Mouse (Mus musculus) monocyte, adult 5-6 weeks (primary cell): ENCODE data around the gene Hmg20b. TPM values are rescaled to one million over a fixed set of nuclear protein-coding genes. Genes with fewer than 3 reads are reported as not detected.
A peak's percentile ranks its signal among the peaks of the same experiment; 100 is the strongest.

Experiments used
- ATAC-seq: fragments of 153-309, 156-312 bp; replicated peaks from 2 replicates; pipeline ENCODE4 v1.8.0; 2017; ENCODE audit warnings: mild to moderate bottlenecking; ENCODE audit not compliant: low TSS enrichment, insufficient number of reproducible peaks, severe bottlenecking, poor library complexity, low FRiP score
- total RNA-seq: library from RNA; stranded (forward); fragments of 200-1000, 200-491, 200-594 nt; gene quantifications from 3 replicates; pipeline ENCODE4 v1.2.3, GENCODE M21; 2017

The Hmg20b gene
- total RNA-seq = 28.8 to 40.1 TPM (median 38.7 TPM) in 3 replicates

DNA sequence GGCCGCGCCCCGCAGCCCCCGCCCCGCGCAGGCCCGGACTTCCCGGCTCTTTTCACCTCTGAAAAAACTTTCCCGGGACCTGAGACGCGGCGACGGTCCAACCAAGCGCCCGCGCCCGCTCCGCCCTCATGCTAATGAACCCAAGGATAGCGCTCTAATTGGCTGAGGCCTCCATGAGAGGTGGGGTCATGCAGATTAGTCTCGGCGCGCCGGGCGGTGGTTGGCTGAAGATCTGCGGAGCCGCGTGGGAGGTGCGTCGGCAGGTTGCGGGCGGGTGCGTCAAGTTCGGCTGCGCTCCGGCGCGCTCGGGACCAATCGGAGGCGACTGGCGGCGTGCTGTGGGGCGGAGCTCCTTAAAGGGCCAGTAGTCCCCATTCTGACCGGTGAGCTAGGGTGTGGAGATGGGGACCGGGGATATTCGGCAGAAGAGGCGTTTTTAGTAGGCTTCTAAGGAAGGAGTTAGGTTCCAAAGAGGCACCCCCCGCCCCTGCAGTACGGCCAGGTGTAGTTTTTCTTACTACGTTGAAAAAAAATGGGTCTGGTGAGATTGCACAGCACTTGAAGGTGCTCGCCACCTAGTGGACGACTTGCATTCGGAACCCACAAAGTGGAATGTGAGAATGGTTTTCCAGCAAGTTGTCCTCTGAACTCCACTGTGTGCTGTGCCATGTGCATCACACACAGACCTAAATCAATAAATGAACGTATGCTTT, at the start of gene Hmg20b:
Gene Hmg20b, minus strand, starts transcription at position 130 of the 713 bp plus-strand sequence.
- peak; percentile 91 for ATAC-seq

DNA sequence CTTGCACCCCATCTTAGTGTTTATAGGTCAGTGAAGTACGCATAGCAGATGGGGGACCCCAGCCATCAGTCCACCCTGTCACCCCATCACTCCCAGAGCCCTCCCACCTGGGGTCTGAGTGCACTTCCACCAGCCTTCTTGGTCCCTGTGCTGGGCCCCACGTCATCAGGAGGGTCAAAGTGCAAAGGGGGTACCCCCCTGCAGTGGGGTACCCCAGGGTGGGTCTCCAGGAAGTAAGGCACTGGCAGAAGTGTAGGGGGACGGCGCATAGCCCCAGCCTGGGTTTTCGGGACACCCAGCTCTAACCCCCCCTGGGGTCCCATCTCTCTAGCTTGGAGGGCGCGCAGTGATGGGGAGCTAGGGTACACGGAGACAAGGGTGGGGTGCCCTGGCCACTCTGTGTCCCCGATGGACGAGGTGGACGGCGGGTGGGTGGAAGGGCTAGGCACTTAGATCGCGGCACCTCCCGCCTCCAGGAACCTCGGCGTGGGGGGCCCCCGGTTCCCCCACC, 49.6 kb upstream of the Hmg20b start:
- no peak for ATAC-seq

DNA sequence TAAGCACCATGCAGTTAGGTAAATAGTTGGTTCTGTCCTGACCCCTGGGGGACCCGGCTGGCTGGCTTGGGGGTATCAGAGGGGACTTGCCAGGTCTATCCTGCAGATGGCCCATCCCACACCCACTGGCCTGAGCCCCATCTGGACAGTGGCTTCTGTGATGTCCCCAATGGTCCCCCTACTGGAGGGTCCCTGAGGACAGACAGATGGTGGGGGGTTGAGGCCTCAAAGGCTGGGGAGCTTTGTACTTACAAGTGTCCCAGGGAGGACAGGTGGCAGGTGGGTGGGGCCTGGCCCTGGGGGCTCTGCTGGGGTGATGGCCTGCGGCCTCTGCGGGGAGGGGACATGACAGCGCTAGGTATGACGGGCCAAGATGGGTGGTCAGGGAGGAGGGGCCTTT, 49.0 kb upstream of the Hmg20b start:
- ATAC-seq = no peak

DNA sequence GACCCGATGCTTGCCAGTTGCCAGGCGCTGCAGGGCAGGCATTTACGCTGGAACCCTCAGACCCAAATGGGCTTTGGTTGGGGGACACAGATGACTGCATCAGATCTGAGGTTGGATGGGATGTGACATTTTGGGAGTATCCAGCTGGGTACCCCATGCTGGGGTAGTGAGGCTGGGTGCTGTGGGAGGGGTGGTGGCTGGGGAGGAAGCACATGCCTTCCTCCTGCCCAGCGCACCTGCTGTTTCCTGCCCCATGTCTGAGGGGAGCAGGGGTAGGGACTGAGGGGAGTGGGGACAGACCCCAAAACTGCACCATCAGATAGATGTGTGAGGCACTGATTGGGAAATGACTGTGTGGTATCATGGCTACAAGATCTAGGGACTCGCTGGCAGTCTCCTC, 46.5 kb upstream of the Hmg20b start:
- ATAC-seq = no peak

DNA sequence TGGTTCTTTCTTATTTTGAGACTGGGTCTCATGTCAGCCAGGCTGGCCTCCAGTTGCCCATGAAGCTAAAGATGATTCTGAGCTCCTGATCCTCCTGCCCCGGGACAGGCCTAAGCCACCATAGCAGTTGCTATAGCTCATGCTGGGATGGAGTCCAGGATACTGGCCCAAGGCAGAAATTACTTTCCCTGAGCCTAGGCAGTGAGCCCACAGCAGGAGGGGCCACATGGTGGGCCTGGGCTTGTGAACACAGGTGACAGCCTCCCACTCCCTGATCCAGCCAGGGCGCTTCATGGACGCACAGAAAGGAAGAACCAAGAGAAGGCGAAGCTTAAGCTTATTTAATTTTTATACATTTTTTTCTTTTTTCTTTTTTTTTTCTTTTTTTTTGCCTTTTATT, 45.6 kb upstream of the Hmg20b start:
- ATAC-seq = no peak

DNA sequence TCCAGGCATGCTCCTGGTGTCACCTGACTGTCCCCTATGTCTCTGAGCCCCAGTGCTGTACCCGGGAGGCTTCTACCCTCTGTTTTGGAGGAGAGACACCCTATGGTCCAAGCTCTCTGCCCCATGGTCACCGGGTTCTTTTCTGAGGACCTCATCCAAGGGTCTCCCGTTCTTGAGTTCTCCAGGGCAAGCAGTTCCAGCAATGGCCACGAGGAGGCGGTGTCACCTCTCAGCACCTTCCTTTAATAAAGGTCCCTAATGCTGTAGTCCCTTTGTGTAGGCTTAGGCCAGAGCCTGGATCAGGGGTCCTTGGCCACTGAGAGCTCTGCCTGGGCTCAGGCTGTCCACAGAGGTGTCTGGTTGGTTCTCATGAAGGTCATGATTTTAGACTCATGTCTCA, 44.8 kb upstream of the Hmg20b start:
- ATAC-seq = peak; percentile 41

DNA sequence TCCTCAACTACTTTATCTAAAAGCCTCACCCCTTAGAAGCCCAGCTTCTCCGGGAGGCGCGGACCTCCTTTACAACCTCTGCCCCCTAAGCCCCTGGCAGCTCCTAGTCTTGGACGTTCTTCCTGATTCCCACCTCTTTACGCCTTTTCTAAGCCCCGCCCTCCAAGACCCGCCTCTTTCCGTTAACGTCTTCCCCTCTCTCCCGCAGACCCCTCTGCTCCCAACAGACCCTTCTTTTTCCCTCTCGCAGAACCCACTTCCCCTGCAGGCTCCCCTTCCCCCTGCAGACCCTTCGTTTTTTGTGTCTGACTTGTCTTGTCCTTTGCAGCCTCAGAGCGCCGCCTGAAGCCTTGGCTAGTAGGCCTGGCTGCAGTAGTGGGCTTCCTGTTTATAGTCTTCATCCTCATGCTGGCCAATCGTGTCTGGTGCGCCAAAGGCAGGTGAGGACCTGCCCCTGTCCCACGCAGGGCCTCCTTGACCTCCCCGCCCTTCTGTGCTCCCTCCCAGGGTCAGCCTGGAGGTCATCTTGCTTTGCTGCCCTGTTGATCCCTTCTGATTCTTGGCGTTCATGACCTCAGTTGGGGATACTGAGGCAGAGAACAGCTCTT, 43.3 kb upstream of the Hmg20b start:
- no peak for ATAC-seq

DNA sequence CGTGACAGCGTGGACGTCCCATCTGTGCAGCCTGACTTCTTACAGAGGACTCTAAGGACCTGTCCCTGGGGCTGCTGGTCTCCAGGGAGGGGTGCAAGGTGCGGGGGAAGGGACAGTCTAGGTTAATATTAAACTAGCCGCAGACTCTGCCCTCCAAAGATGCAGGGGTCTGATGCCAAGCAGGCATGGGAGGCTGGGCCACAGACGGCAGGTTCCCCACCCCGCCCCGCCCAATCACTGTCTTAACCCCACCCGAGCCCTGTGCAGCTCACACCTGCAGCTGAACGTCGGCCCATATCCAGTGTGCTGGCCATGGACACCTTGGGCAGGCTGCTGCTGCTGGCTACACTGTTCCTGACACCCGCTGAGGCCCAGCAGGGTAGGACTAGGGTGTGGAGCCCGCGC, 42.5 kb upstream of the Hmg20b start, which contains the start of gene Smim24:
Gene Smim24, plus strand, starts transcription at position 271 of the 405 bp plus-strand sequence.
- no peak for ATAC-seq

DNA sequence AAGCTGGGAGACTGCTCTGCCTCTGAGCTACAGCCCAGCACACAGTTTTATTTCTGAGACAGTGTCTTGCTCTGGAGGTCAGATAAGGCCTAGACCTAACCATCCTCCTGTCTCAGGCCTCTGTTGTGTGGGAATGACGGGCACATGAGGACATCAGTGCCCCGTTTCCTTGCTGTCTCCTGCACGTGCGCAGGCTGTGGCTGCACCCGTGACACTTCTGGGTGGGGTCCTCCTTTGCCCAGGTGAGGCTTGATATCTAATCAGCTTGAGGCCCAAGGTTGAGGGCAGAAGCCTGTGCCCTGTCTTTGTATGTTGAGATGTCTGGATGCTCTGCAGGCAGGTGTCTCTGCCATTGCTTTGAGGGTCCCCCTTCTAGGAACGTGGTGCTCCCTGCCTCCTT, 42.0 kb upstream of the Hmg20b start:
- no peak for ATAC-seq

DNA sequence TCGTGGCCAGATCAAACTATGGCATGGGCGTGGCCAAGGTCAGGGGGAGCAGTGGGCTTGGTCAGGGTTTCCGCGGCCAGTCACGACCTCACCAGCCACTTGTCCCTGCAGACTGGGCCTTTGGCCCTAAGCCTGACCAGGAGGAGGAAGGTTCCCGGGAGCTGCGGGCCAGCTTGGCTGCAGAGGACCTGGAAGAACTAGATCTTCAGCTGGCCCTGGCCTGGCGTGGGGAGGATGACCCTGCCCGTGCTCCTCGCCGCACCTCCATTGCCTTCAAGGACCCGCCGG, 40.3 kb upstream of the Hmg20b start:
- no peak for ATAC-seq

DNA sequence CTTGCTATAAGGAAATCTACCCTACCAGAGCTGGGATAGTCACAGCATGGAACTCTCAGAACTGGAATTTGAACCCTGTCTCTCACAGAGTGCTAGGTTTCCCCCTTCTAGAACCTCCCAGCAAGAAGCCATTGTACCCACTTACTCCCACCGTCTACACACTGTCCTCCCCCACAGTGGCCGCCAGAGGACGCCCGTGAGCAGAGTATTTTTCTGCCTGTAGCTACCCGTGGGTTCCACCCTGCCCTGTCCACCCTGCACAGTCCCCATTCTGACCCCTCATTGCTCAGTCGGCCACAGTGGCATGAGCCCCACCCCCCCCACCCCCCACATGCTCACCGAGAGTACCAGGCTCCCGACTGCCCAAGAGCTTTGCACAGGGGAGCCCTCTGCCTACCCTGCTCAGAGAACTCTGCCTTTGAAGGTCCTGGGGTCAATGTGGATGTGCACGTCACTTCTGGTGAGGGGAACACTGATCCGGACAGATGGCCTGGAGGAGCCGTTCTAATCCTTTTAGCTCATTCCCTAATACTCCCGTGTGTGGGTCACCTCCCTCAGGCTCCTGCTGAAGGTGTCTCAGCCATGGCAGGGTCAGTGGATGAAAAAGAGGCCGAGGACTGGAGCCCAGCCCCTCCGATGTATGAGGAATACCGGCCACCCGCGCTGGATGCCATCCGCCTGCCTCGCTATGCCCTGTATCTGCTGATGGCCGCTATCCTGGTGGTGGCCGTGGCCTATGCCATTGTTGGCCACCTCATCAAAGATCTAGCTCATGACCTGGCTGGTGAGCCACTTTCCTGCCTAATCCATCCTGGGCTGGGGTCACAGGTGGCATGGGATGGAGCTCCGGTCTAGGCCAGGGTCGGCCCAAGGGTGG, 39.8 kb upstream of the Hmg20b start:
- peak; percentile 36; the same call in 1 of the 2 replicates for ATAC-seq

DNA sequence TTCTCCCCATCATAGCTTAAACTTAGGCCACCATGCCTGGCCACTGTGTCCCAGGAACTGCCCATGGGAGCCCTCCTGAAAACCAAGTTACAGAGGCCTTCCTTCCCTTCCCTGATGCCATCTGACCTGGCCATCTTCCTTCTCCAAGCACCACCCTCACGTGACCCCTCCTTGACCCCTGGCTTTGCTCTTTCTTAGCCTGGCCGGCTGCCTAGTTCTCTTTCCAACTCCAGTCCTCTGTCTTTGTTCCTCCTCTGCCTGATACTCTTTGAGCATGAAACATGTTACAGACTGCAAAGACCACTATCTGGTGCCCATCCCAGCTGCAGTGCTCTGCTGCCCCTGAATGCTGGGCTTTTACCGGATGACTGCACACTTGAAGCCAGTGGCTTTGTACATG, 39.1 kb upstream of the Hmg20b start:
- ATAC-seq = no peak

DNA sequence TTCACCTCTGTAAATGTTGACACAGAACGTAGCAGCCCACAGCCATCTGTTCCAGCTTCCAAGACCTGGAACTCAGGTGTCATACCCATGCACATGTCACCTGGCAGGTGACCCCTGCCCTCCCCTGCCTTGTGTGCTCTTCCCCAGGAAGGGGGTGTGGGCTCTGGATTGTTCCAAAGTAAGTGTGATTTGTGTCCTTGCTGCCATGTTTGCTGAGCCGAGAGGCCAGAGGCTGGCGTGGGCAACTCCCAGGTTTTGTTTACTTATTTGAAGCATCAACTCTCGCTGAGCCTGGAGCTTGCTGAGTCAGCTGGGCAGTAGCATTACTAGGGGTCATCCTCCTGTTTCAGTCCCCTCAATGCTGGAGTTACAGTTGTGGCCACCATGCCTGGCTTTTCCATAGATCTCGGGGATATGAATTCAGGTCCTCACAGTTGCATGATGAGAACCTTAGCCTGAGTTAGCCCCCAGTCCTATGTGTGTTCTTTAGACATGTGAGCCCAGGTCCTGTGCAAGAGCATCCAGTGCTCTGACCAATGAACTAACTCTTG, 38.3 kb upstream of the Hmg20b start, which contains the start of gene Gm48552:
Gene Gm48552, plus strand, starts transcription at position 501 of the 551 bp plus-strand sequence.
- no peak for ATAC-seq

DNA sequence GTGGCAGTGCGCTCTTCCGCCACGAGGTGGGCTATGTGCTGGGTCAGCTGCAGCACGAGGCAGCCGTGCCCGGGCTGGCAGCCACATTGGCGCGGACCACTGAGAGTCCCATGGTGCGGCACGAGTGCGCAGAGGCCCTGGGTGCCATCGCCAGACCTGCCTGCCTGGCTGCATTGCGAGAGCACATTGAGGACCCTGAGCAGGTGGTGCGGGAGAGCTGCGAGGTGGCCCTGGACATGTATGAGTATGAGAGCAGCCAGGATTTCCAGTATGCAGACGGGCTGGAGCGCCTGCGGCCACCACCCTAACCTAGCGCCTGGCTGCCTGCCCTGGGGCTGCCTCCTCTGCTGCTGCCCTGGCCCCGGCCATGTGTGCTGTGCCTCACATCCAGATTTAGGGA, 37.4 kb upstream of the Hmg20b start:
- no peak for ATAC-seq

DNA sequence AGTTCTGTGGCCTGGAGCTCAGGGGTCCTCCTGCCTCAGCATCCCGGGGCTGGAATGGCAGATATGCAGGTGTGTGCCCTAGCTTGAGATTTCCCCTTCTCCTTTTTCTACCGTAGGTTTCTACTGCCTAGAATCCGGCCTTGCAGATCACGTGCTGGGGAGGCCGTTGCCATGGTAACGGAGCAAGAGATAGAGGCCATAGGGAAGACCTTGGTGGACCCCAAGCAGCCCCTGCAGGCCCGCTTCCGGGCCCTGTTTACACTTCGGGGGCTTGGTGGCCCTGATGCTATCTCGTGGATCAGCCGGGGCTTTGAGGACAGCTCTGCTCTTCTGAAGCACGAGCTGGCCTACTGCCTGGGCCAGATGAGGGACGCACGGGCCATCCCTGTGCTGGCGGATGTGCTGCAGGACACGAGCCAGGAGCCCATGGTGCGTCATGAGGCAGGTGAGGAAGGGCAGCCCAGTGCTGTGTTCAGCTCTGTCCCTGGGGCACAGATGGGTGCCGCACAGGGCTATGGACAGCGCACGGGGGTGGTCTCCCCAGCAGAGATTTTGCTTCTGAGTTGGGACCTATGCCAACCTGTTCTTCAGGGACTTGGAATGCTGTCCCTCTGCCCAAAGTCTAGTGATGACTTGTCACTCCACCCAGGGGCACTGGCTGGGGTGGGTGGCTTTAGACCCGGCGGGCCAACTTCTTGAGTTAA, 35.5 kb upstream of the Hmg20b start:
- no peak for ATAC-seq

DNA sequence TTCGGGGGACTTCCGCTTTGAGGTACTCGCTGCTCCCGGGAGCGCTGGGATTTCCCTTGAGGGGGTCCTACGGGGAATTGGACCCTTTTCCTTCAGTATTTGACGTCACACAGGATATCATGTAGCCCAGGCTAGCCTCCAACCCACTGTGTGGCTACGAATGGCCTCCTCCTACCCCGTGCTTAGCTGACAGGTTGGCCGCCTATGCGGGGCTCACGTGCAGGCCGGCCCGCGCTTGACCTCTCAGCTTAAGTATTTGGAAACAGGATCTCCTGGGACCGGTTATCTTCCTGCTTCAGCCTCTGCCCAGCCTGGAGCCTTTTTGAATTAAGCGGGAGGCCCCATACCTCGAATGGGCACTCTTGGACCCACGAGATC, 34.3 kb upstream of the Hmg20b start:
- ATAC-seq = 0 out of 2 replicates have a peak, but pooled peaks have one; percentile 7

DNA sequence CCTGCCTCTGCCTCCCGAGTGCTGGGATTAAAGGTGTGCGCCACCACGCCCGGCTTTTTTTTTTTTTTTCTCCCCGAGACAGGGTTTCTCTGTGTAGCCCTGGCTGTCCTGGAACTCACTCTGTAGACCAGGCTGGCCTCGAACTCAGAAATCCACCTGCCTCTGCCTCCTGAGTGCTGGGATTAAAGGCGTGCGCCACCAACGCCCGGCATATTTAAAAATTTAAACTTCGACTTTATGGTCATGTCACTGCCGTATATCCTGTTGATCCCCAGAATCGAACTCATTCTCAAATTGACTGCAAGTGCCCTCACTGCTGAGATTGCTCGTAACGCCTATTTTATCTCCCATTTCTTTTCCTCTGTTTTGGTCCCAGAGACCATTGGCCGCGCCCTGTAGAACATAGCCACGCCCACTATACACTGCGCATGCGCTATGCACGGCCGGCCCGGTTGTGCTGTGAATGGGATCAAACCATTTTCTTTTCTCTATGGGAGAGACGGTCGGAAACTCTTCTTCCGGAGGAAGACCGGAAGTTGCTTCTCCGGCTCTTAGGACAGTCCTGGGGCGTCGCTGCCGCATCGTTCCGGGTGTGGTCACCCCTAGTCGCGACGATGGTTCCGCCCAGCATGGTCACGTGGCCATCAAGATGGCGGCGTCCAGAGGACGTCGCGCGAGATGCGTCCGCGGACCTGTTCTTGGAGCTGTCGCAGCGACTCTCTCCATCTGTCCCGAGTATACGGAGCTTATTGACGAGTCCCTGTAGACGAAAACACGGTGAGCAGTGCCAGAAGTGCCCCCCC, 33.7 kb upstream of the Hmg20b start, which contains the start of the genes Dohh and Gm48551:
Gene Dohh, plus strand, starts transcription at position 627 of the 803 bp plus-strand sequence.
Gene Gm48551, plus strand, starts transcription at position 665 of the 803 bp plus-strand sequence.
- peak; percentile 83 for ATAC-seq

DNA sequence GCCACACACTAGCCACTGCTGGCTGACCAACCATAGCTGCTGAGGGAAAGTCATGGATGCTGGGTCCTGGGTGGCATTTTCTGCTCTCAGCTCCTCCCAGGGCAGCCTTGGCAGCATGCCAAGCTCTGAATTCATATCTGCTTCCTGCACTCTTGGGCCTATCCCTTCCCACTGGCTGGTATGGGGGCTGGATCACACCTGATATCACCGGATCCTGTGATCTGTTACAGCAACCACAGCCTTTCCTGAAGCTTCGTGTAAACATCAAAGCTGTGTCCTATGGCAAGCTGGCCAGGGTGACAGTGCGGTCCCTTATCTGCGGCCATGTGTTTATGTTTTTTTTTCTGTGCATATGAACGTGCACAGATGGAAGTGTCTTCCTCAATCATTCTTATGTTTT, 31.8 kb upstream of the Hmg20b start:
- ATAC-seq = no peak
